Mouse (Mus musculus): ENCODE data around the gene Manbal. TPM values are rescaled to one million over a fixed set of nuclear protein-coding genes. Genes with fewer than 3 reads are reported as not detected.
A peak's percentile ranks its signal among the peaks of the same experiment; 100 is the strongest.

Manbal gene
- total RNA-seq (2022): 10 to 100 TPM; 36.3 to 40.3 (median 36.5) TPM

DNA sequence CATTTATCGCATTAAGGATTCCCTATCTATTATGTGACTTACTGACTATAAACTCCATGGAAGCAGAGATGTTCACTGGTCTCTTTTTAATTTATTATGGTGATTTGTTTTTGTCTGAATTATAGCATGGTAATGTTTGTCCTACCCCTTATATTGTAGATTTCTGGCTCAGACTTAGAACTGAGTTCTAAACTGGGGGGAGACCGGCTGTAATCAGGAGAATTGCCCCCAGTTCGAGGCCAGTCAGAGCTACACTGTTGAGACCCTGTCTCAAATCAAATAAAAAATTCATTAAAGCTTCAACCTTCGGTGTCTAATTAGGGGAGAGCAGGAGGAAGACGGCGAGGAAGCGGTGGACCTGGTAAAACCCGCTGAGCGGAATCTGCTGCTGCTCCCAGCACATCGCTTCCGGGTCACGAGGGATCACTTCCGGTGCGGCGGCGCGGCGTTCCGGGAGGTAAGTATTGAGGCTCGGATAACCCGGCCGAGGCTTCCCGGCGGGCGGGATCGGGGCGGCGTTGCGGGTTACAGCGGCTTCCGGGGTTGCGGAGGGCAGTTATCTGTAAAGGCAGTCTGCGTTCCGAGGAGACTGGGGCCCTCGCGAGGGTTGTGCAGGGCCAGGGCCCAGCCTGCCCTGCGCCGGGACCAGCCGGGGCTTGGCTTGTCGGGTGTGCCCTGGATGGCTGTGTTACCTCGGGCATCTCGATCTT lies at the start of gene Manbal:
TSS of gene Manbal (plus strand) at position 411 of the 710 bp plus-strand sequence.
- DNase-seq: peak; percentile 91

DNA sequence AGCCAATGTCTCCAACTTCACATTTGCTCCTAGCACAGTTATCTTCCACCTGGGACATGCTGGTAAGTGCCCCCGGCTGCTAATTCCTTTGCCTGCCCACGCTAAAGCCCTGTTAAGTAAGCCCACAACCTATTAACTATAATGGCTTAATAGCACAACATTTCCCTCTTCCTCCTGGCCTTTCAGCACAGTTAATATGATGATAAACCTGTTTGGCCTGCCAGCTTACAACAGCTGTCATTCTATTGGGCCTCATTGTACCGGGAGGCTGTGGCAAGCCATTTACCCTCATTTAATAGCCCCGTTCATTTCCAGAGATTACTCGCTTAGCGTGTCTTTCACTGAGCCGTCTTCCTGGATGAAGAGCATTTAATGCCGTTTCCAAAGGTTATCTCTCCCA lies 47.3 kb upstream of the Manbal start:
- DNase-seq: no peak

- DNase-seq: no peak
Observed at GRCm38 (mm10) chr2:157320886-157321285, 46.5 kb upstream of the Manbal start.

DNA sequence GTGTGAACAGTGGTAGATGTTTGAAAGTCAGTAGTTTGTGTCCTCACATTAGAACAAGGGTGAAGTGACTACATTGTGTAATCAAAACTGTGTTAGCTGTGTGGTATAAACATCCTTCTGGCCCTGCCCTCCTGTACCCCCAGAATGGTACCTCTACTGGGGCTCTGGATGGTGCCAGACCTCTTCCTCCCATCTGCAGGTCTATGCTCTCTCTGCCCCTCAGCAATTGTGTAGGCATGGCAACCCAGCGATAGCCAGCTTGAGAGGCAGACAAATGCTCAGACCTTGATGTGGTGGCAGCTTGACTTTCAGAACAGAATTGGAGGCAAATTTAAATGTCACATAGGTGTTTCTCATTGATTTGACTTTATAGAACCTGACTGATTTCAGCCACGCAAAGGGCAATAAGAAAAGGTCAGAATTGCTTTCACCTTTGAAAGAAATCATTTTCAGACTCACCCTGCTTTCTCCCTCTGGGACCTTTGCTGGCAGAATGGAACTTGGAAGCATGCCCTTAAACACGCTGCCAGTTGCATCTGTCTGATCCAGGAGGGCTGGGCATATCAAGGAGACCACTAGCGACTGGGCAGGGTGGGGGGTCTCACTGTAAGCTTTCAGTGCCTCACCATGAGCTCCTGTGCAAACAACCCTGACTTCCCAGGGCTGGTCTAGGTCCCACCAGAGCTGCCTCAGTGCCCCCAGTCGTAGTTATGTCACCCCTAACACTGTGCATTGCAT lies 45.2 kb upstream of the Manbal start:
- DNase-seq: no peak

GRCm38 (mm10) chr2:157325238-157325637 lies 42.2 kb upstream of the Manbal start:
- no peak for DNase-seq

DNA sequence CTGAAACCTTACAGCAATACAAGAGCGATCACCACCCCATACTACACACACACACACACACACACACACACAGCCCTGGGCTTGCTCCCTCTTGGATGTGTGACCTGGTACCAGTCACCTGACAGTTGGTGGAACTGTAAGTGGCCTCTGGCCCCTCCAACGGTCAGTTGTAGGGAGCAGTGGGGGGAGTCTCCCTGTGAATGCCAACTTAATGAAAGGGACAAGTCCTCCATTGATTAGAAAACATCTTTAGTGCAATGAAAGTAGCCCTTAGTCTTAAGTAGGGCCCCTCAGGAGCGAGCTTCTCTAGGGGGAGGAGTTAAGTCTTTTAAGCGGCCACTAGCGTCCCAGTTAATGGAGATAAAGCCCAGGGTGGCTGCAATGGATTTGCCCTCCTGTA lies 39.3 kb upstream of the Manbal start:
- no peak for DNase-seq

DNA sequence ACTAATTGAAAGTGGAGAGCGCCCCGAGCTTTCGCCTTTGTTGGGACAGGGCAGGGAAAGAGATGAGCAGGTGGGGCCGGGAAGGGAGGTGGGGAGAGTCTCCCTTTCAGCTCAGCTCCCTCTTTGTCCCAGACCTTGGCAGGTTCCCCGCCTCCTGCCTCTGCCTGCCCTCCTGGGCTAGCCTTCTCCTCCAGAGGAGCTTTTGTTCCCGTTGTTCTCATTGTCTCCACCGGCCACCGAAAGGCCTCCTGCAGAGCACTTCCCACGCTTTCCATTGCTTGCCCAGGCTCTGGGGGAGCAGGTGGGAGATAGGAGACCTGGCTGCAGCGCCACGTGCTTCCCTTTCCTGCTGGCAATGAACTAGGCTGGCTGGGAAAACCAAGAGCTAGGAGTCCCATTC lies 38.8 kb upstream of the Manbal start:
- DNase-seq: no peak

GRCm38 (mm10) chr2:157332059-157332458 lies 35.3 kb upstream of the Manbal start:
- no peak for DNase-seq

GRCm38 (mm10) chr2:157338663-157339062 lies 28.7 kb upstream of the Manbal start:
- DNase-seq: peak; percentile 49

GRCm38 (mm10) chr2:157339532-157339931 lies 27.9 kb upstream of the Manbal start:
- DNase-seq: no peak

- no peak for DNase-seq
Observed at GRCm38 (mm10) chr2:157340221-157340741, 27.1 kb upstream of the Manbal start.

DNA sequence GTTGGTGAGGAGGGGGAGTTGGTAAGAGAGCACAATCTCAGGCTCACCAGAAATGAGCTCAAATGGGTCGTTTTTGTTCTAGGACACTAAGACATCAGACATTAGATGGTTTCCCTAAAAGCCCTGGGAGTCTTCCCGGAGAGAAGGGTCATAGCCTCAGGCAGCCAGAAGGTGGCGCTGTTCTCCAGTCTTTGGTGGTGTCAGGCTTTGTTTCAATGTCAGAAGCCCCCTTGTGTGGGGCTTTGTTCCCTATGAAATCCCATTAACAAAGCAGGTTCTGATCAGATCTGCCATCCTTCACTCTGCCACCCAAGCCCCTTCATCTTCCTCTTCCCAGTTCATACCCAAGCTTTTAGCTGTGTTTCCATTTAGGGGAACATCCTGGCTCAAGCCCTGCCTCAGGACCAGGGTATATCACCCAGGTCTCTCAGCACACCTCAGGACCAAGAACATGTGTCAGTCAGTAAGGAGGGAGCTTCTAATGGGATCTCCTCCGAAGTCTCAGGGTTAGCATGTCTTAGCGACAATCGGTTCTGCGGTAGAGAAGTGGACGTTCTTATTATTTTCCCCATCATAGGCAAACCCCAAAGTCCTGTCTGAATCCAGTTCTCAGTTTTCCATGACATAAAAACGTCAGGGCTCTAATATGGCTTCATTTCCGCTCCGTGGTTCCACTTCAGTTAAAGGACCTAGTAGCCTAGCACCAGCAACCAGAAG lies 25.7 kb upstream of the Manbal start:
- peak; percentile 15 for DNase-seq

GRCm38 (mm10) chr2:157342328-157342926 lies 25.0 kb upstream of the Manbal start:
- no peak for DNase-seq

DNA sequence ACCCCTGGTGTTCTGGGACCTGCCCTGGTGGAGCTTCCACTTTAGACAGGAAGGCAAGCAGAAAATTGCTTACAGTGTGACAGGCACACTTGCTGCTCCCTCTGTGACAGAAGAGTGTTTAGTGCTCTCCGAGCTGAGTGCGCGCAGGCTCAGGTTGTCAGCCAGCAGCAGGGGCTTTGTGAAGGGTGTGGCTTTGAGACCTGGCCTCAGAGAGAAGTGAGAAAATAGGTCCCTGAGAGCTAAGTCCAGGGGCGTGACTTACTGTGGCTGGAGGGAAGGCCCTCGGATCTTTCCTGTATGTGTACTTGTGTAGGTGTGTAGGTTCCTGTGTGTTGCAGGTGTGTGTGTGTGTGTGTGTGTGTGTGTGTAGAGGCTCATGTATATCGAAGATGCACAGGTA lies 24.1 kb upstream of the Manbal start:
- DNase-seq: no peak

GRCm38 (mm10) chr2:157347361-157348159 lies 19.8 kb upstream of the Manbal start, which contains the start of gene Ghrh:
TSS of gene Ghrh (minus strand) at chr2:157347506.
- DNase-seq: no peak

GRCm38 (mm10) chr2:157349121-157349778 lies 18.1 kb upstream of the Manbal start:
- DNase-seq: no peak

DNA sequence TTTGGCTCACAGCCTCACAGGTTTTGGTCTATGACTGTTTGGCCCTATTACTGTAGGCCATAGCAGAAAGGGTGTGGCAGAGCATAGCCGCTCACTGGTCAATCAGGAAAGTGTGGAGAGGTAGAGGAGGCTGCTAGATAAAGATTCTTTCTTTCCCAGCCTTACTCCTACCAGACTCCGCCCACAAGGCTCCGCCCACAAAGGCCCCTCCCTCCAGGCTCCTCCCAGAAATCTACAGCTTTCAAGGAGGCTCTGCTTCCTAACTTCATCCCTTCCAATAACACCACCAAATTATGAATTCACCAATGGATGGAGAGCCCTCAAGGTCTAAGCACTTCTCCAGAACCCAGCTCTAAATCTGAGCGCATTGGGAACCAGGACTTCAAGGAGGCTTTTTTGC lies 14.2 kb upstream of the Manbal start:
- DNase-seq: no peak

DNA sequence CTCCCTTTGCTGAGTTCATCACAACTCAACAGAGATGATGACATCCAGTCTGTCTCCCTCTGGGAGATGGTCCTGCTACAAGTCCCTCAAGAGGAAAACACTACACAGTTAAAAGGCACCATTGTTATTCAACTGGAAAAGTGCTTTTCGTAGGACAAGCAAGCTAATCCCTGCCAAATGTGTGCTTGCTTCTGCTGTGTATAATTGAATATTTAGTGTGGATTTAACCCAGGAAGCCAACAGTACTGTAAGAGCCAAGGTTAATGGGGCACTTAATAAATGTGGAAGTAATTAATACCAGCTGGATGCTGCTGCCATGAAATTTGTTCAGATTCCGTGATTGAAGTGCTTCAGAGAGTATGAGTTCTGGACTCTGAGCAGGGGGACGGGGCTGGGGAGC lies 13.3 kb upstream of the Manbal start:
- no peak for DNase-seq

GRCm38 (mm10) chr2:157360028-157360427 lies 7.4 kb upstream of the Manbal start:
- DNase-seq: no peak

- DNase-seq: no peak
Observed at GRCm38 (mm10) chr2:157363031-157363430, 4.4 kb upstream of the Manbal start.

GRCm38 (mm10) chr2:157366762-157367161 lies 632 bp upstream of the Manbal start:
- no peak for DNase-seq

Measured in adrenal gland, adult 8-10 months (tissue).